Mouse (Mus musculus) adrenal gland, postnatal 36 days (tissue): ENCODE results near the gene Brca1. TPM values are rescaled to one million over a fixed set of nuclear protein-coding genes. Genes with fewer than 3 reads are reported as not detected.
"Not testable (repeated sequence)": the region's sequence is repeated elsewhere in the genome, so short reads cannot be mapped to it uniquely, and the experiment has no call there.

ENCODE experiments used
- DNase-seq, 2 experiments: peaks; one replicate each; pipeline ENCODE4 v3.0.0; 2021; ENCODE audit warnings: mixed read lengths in 1 of 2
- total RNA-seq, 2 experiments: library from RNA; stranded (reverse); gene quantifications; 2 replicates each; pipeline ENCODE4 v1.2.3; 2021

Brca1 gene
- total RNA-seq, 2 experiments from 2014 or later = 2.4 to 2.9 TPM

DNA sequence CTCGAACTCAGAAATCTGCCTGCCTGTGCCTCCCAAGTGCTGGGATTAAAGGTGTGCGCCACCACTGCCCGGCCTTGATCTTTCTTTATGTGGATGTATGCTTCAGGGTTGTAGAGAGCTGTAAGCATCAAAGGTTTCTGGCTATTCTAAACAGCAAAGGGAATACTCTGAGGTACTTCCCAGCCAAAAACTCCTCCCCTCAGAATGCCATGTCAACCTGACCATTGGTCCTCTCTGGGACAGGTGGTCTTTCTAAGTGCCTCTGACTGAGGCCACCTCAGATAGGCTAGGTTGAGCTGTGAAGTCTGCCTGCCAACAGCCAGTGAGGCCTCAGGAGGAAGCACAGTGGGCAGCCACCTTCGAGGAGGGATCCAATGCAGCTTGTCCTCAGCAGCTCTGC lies 102.9 kb downstream of the Brca1 start:
- peak in 1 of 2 experiments; percentile 25 for DNase-seq

DNA sequence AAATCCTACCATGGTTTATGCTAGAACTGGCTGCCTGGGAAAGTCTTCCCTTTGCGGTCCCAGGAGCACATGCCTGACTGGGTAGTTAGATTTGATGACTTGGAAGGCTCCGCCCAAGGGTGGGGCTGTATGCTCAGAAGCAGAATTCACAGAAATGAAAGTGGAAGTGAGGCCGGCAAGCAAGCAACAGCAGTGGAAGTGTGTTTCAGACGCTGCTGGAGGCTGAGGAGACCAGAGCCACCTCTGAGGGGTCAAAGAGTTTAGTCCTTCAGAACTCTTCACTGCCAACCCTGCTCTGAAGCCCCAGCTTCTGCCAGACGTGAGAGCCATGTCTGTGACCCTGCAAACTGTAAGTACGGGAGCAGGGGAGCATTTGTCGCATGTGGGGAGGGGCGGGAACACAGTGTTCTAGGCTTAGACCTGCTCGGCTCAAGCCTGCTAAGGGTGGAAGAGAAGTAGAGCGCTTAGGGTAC lies 103.4 kb downstream of the Brca1 start, which contains the start of gene Ifi35:
Gene Ifi35 (plus strand): TSS at position 134 of the 473 bp plus-strand sequence.
- DNase-seq = peak; percentile 87 to 92

DNA sequence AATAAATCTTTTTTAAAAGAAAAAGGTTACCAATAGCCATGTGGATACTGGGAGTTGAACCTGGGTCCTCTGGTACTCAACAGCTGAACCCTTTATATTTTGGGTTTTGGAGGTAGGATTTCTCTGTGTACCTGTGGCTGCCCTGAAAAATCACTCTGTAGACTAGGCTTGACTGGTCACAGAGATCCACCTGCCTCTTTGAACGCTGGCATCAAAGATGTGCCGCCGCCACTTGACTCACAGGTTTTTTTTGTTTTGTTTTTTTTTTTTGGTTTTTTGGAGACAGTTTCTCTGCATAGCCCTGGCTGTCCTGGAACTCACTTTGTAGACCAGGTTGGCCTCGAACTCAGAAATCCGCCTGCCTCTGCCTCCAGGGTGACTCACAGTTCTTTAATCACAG lies 104.0 kb downstream of the Brca1 start:
- no peak for DNase-seq

DNA sequence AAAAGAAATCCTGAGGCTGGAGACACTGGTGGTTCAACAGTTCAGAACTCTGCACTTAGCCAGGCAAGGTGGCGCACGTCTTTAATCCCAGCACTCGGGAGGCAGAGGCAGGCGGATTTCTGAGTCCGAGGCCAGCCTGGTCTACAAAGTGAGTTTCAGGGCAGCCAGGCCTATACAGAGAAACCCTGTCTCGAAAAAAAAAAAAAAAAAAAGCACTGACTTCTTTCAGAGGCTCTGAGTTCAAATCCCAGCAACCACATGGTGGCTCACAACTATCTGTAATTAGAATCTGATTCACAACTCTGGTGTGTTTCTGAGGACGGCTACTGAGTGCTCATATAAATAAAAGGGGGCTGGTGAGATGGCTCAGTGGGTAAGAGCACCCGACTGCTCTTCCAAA lies 104.9 kb downstream of the Brca1 start:
- not testable (repeated sequence) for DNase-seq

DNA sequence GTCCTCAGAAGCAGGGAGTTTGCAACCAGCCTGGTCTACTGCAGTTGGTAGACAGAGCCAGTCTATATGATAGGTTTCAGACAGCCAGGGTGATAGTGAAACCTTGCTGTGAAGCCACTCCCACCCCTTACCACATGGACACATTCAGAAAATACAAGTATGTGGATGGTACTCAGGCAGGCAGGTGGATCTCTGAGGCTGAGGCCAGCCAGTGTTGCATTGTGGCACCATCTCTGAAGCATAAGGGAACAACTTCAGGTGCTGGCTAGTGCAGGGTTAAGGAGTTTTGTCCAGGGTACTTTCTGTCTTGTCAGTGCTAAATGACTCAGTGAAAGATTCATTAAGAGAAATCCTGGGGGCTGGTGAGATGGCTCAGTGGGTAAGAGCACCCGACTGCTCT lies 105.4 kb downstream of the Brca1 start:
- DNase-seq = no peak

DNA sequence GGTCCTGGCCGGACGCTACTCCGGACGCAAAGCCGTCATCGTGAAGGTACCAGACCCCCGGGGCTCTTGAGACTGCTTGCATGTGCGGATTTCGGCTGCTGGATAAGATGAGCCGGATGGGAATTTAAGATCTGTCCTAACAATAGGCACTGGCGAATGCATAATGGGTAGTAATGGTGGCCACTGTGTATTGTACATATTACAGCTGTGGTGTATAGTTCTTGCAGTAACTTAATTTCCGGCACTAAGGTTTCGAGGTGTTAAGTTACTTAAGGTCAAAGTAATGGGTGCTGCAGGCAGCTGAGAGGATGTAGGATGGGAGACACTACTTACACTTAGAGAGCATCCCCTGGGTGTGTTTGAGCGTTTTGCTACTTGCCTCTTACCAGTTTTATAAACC lies 109.0 kb downstream of the Brca1 start:
- DNase-seq = no peak

DNA sequence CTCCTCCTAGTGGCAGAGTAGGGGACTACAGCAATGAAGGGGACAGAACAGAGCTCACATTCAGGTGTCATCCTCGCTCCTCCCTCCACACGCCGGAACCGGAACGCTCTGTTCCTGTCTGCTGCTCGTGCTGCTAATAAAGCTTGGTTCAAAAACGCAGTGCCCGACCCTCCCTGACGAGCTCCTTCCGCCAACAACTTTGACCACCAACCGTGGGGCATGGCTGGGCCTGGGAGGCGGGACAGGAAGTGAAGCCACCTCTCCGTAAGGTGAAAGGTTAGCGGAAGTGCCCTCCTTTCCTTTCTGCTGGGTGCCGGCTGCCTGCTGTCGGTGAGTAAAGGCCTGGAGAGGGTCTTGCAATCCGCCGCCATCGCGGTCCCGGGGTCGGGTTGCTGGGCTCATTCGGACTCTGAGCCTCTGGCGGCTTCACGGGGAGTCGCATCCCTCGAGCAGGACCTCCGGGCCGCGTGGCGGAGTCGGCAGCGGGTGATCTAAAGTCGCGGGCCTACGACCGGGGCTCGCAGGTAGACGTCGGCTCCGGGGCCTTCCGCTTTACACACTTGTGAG lies 109.5 kb downstream of the Brca1 start, which contains the start of gene Rpl27:
Gene Rpl27 (plus strand): TSS at position 172 of the 567 bp plus-strand sequence.
- peak; percentile 96 to 97 for DNase-seq

DNA sequence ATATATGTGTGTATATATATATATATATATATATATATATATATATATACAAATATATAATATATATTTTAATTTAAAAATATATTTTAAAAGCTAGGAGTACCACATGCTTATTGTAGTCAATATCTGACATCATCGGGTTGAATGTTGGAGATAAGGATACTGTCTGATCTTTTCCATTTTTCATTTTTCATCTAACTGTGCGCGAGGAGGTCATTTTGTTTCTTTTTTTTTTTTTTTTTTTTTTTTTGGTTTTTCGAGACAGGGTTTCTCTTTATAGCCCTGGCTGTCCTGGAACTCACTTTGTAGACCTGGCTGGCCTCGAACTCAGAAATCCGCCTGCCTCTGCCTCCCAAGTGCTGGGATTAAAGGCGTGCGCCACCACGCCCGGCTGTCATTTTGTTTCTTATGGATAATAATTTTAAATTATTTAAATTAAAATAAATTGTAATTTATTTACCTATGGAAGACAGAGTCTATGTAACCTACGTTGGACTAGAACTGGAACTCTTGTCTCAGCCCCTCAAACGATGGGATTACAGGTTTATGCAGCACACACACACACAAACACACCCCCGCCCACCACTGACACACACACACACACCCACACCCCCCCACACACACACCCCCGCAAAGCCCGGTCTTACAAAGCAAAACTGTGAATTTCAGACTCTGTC lies 110.2 kb downstream of the Brca1 start:
- not testable (repeated sequence) for DNase-seq

Other genes starting within 250 kb of the Brca1 start
- 100 to 1,000 TPM; 150 to 159 TPM for gene Becn1, start 249.7 kb downstream of the Brca1 start, total RNA-seq
- gene Psme3, start 235.7 kb downstream of the Brca1 start, total RNA-seq = 100 to 1,000 TPM; 122 to 145 TPM
- 1 to 10 TPM; 4.6 to 7.1 TPM for gene Aoc2, start 226.9 kb downstream of the Brca1 start, total RNA-seq
- 10 to 100 TPM; 40.4 to 67.8 TPM for gene Aoc3, start 221.3 kb downstream of the Brca1 start, total RNA-seq
- gene G6pc, start 184.4 kb downstream of the Brca1 start, total RNA-seq = 1 to 10 TPM; 2.9 to 6.4 TPM
- gene Aarsd1, start 134.3 kb downstream of the Brca1 start, total RNA-seq = 10 to 100 TPM; 30.1 to 35.2 TPM
- 1 to 10 TPM; 2.6 to 5.6 TPM for gene Gm27029, start 127.2 kb downstream of the Brca1 start, total RNA-seq
- 10 to 100 TPM; 24.1 to 26.7 TPM for gene Rundc1, start 126.9 kb downstream of the Brca1 start, total RNA-seq
- 1 to 10 TPM; 2.6 to 3.4 TPM for gene Ptges3l, start 126.6 kb downstream of the Brca1 start, total RNA-seq
- 10 to 100 TPM; 77.7 to 94.3 TPM for gene Rpl27, start 109.7 kb downstream of the Brca1 start, total RNA-seq
- 10 to 100 TPM; 39.1 to 41.8 TPM for gene Ifi35, start 103.5 kb downstream of the Brca1 start, total RNA-seq
- 10 to 100 TPM; 10.2 to 11.6 TPM for gene Rnd2, start 87.0 kb downstream of the Brca1 start, total RNA-seq
- gene Vat1, start 85.7 kb downstream of the Brca1 start, total RNA-seq = 100 to 1,000 TPM; 123 to 141 TPM
- 100 to 1,000 TPM; 128 to 134 TPM for gene Nbr1, start 194 bp upstream of the Brca1 start, total RNA-seq
- gene Tmem106a, start 30.3 kb upstream of the Brca1 start, total RNA-seq = 10 to 100 TPM; 10.9 to 11.1 TPM
- not detected for gene Gm11634, start 47.3 kb upstream of the Brca1 start, total RNA-seq
- gene Rdm1, start 75.2 kb upstream of the Brca1 start, total RNA-seq = 10 to 100 TPM; 24.0 to 31.6 TPM
- 10 to 100 TPM; 11.4 to 12.5 TPM for gene Arl4d, start 113.6 kb upstream of the Brca1 start, total RNA-seq
- 10 to 100 TPM; 23.9 to 25.7 TPM for gene Dhx8, start 181.0 kb upstream of the Brca1 start, total RNA-seq
- 1 to 10 TPM; 1.2 to 3.0 TPM for gene Etv4, start 233.4 kb upstream of the Brca1 start, total RNA-seq